Mouse (Mus musculus): ENCODE measurements around the gene H2-K1.
A peak's percentile ranks its signal among the peaks of the same experiment; 100 is the strongest.

H2-K1 gene

DNA sequence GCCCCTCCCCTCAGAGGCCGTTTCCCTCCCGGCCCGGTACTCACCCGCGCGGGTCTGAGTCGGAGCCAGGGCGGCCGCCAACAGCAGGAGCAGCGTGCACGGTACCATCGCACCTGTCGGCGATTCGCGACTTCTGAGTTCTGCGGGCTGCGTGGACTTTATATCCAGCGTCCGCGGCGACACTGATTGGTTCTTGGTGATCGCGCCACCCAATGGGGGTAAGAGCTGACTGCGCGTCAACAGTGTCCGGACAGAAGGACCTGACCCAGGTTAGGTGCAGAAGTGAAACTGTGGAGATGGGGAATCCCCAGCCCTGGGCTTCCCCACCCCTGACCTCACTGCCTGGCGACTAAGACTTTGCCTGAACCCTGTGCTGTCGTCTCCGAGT, at the start of gene H2-K1:
Gene H2-K1 (minus strand): TSS at position 198 of the 388 bp plus-strand sequence.
- peak; percentile 99 for DNase-seq (ENCODE audit: low read depth)

DNA sequence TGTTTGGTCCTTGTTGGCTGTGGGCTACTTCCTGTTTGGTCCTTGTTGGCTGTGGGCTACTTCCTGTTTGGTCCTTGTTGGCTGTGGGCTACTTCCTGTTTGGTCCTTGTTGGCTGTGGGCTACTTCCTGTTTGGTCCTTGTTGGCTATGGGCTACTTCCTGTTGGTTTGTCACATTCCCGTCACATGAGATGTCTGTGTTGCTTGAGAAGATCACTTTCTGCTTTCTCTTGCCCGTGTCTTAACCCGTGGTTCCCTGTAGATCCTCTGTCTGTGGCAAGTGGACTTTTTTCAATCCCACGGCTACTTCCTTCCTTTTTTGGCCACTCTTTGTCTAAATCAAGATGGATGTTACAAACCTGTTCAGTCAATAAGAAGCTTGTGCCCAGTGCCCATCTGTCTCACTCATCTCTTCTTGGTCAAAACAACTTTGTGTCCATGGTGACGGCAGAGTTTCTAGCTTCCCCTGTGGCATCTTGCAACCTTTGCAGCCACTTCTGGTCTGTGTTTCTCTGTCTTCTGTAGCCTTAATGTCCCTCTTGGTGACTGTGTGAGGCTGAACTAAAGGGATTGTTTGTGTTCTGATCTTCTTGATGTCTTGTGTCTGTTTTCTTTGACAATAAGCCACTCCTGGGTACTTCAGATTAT, 47.4 kb upstream of the H2-K1 start:
- peak; percentile 57 for DNase-seq (ENCODE audit: low read depth)

DNA sequence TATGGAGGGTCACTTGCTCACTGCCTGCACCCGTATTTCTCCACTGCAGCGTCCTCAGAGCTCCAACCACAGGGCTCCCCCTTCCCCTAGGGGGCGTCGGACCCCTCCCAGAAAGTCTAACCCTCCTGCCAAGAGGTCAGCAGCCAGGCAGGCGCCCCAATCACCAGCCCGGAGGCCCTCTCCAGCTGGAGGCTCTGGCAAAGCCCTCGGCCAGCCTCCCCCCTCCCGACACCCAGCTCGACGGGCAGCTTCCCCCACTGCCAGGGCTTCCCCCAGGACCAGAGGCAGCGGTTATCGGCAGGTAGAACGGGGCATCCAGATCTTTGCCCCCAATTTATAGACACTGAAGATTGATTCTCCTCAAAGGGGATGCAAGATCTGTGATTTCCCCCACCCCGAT, 45.8 kb upstream of the H2-K1 start:
- DNase-seq (ENCODE audit: low read depth) = no peak

DNA sequence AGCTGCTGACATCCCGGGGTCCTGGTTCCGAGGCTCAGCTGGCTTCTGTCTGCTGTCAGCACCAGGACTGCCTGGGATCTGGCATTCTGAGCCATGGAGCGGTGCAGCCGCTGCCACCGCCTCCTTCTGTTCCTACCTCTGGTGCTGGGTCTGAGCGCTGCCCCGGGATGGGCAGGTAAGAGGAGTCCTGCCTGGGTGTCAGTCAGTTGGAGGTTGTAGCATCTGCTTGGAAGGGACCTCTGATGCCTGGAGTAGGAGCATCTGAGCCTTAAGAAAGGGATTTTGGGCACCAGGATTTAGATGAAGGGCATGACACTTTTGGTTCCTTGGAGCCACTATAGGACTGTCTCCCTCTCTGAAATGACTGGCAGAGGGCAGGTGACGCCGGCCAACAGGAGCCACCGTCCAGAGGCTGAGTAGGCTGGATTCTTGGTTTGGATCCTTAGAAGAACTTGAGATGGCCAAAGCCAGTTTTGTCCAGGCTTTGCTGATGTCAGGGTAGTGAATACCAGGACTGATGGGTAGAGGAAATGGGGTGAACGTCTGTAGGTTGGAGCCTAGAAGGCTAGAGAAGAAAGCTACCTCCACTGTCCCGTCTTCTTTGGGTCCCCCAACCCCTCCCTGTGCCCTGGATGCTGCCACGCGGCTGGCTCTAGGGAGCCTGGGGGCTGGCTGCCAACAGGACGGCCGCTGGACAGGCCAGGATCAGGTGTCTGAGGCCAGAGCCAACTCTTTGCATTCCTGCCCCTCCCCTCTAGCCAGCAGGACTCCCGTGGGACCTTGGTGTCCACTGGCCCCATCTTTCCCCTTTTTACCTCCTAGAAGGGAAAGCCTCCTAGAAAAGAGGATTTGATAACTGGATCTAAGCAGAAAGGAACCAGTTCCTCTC, 39.7 kb upstream of the H2-K1 start:
- DNase-seq (ENCODE audit: low read depth) = no peak

DNA sequence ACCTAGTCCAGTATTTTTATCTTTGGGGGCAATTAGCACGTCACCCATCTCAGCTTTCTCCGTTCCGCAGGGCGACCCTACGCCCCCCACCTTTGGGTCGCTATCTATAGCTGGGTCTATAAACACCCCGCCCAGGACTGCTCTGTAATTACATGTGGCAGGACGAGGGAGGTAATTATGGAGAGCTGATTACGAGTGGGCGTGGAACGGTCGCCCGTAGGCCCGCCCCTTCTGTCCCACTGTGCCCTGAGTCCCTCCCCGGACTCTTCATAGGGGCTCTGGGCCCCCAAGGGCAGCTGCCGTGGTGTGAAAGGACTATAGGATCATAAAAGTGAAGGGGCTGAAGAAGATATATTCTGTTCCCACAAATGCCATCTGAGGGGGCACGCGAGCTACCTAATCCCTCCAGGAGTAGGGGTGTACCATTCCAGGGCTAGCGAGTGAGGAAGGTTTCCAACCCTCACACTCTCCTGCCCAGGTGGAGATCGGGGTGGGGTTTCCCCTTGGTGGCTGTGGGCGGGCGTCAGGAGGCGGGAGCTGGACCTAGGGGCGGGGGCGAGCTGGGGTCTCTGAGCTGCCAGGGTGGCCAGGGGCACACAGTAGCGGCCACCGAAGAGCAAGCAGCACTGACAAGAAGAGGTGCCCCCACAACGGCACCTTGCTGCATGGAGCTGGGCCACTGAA, 38.9 kb upstream of the H2-K1 start, which contains the start of gene Col11a2:
Gene Col11a2 (plus strand): TSS at position 560 of the 684 bp plus-strand sequence.
- DNase-seq (ENCODE audit: low read depth) = no peak

DNA sequence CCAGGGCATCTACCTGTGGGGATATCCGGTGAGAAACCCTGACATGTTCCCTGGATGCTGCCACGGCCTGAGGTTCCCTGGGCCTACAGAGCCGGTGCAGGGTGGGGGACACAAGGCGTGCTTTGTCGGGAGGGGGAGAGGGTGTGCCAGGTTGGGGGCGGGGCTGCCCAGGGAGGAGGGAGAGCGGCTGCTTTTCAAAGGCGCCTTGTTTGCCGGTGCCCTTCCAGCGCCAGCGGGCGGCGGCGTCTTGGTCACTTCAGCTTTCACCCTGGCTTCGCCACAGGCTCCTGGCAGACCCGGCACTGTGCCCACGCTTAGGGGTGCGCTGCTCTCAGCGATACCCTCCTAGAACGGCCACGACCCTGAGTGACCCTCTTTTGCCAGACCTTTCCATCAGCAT, 38.3 kb upstream of the H2-K1 start:
- no peak for DNase-seq (ENCODE audit: low read depth)

DNA sequence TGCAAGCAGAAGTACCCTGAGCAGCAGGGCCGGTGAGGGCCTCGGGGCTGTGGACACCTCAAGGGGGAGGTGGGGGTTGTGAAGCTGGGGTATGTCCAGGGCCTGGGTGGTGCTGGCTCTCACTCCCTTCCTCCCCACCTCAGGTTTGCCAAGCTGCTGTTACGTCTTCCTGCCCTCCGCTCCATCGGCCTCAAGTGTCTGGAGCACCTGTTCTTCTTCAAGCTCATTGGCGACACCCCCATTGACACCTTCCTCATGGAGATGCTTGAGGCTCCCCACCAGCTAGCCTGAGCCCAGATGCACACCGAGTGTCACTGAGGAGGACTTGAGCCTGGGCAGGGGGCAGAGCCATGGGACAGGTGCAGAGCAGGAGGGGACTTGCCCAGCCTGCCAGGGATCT, 37.1 kb upstream of the H2-K1 start:
- no peak for DNase-seq (ENCODE audit: low read depth)

DNA sequence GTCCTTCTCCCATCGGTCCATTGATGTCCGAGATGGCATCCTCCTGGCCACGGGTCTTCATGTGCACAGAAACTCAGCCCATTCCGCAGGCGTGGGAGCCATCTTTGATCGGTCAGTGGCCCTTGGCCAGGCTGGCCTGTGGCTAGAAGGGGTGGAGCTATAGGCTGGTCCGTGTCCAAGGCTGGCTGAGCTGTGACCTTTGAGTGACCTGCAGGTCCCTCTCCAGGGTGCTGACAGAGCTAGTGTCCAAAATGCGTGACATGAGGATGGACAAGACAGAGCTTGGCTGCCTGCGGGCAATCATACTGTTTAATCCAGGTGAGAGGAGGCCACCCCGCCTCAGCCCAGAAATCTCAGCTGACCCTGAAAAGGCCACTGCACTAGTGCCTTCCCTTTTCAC, 36.5 kb upstream of the H2-K1 start:
- no peak for DNase-seq (ENCODE audit: low read depth)

DNA sequence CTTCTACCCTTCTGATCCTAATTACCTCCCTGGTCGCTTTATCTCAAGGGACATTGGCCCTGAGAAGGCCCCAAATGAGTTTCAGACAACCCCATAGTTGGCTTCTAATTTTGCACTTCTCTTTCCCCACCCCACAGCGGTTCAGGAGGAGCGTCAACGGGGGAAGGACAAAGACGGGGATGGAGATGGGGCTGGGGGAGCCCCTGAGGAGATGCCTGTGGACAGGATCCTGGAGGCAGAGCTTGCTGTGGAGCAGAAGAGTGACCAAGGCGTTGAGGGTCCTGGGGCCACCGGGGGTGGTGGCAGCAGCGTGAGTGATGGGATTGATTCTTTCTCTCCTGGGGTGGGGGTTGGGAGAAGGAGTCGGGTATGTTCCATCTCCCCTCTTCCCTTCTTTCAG, 35.4 kb upstream of the H2-K1 start:
- DNase-seq (ENCODE audit: low read depth) = no peak

DNA sequence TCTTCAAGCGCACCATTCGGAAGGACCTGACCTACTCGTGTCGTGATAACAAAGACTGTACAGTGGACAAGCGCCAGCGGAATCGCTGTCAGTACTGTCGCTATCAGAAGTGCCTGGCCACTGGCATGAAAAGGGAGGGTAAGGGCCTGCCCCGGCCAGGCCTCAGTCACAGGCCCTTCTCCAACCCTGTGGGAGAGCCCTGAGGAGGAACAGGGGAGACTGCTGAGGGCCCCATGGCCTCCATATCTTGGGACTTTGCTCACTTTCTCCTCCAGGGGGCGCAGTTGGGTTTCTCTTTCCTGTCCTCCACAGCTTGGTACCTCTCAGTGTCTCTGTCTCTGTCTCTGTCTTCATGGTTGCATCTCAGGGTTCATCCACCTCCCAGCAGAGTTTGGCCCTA, 33.9 kb upstream of the H2-K1 start:
- peak; percentile 89 for DNase-seq (ENCODE audit: low read depth)

DNA sequence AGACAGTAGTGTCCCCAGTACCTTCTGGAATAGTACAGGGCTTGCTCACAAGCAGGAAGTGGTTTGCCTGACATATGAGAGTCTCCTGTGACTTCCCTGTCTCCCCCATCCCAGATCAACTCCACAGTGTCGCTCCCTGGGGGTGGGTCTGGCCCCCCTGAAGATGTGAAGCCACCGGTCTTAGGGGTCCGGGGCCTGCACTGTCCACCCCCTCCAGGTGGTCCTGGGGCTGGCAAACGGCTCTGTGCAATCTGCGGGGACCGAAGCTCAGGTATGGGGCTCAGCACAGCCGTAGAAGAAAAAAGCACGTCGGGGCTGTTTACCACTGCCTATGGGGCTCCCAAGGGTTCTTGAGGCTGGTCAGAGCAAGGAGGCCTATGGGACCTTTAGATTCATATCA, 33.3 kb upstream of the H2-K1 start:
- DNase-seq (ENCODE audit: low read depth) = no peak

DNA sequence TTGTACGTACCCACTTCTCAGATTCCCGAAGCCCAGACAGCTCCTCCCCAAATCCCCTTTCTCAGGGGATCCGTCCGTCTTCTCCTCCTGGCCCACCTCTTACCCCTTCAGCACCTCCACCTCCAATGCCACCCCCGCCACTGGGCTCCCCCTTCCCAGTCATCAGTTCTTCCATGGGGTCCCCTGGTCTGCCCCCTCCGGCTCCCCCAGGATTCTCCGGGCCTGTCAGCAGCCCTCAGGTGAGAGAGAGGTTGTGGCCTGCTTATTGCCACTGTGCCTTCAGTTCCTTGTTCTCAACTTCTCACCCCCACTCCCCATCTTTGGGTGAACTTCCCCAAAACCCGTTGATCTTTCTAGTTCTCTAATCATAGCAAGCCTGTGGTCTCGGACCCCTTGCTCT, 32.7 kb upstream of the H2-K1 start:
- DNase-seq (ENCODE audit: low read depth) = no peak

DNA sequence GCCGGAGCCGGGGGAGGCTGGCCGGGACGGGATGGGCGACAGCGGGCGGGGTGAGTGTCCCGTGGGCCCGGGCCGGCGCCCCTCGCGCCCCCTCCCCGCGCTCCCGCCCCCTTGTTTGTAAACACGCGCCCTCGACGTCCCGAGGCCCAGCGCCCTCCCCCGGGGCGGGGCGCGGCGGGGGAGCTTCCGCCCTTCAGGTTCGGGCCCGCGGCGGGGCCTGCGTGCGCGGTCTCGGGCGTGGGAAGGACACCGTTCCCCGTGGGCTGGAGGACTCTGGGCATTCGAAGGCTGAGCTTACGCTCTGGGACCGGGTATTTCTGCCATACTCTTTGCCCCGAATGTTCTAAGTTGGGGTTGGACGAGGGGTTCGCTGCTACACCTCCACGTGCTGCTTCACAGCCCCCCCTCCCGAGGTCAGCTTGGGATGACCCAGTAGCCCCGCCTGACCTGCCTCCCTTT, 32.1 kb upstream of the H2-K1 start:
- DNase-seq (ENCODE audit: low read depth) = peak; percentile 83

DNA sequence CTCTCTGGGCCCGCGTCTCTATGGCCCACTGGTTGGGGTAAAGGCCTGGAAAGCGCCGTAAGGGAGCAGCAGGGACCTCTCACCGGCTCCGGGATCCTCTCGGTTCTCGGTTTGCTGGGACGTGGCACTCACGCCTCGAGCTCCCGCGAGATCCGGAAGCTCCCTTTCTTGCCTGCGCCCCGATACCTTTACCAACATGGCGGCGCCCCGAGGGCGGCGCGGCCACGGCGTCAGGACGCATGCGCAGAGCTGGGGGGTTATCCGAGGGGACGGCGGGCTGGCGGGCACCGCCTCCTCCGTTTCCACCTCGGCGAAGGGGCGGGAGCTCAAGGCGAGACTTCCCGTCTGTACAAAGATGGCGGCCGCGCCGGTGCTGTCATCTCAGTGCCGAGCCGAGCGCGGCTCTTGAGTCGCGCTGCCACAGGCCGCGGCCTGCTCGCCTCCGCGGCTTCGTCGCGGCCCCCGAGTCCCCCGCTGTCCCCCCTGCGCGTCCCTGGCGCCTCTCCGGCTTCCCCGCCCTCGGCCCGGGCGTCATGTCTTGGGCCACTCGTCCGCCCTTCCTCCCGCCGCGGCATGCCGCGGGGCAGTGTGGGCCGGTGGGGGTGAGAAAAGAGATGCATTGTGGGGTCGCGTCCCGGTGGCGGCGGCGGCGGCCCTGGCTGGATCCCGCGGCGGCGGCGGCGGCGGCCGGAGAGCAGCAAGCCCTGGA, 31.5 kb upstream of the H2-K1 start, which contains the start of the genes Slc39a7 and Rxrb:
Gene Slc39a7 (minus strand): TSS at position 218 of the 709 bp plus-strand sequence.
Gene Rxrb (plus strand): TSS at position 348 of the 709 bp plus-strand sequence.
- peak; percentile 100 for DNase-seq (ENCODE audit: low read depth)

DNA sequence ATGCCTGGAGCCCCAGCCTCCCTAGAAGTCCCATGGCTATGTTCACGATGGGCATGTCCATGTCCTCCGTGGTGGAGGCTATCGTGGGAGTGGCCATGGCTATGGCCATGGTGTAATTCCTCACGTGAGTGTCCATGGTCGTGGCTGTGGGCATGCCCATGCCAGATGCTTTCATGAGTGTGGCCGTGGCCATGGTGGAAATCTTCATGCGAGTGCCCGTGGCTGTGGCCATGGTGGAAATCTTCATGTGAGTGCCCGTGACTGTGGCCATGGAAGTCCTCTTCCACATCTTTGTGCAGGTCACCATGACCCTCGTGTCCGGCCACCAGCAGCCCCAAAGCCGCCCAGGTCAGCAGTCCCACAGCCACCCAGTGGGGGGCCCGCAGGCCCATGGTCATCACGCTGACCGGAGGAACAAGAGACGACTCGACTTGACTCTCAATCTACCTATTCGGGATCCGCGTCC, 30.7 kb upstream of the H2-K1 start:
- no peak for DNase-seq (ENCODE audit: low read depth)

DNA sequence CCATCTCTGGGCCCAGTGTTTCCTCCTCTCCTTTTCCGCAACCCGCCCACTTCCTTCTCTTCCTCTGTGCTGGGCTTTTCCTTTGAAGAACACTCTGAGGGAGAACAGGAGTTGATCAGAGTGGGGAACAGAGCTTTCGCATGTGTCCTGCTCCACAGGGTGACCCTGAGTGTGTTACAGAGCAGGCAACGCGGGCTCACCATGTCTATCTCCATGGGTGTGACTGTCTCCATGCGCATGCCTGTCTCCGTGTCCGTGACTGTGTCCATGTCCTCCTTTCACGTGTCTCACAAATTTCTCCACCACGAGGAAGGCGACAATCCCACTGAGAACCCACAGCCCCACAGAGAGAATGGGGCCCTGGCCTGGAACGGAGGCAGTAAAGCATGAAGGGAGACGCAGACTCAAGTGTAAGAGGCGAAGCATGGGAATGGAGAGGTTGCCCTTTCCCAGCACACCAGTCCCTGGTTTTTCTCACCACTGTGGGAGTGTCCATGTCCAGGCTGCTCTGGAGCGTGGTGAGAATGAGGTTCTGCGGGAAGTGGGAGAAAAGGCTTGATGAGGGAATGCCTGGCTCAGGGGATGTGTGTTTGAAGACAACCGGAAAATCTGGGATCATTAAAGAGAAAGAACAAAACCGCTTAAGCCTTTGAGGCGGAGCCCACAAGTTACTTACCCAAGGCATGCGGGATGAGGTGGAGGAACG, 29.9 kb upstream of the H2-K1 start:
- DNase-seq (ENCODE audit: low read depth) = peak; percentile 26

DNA sequence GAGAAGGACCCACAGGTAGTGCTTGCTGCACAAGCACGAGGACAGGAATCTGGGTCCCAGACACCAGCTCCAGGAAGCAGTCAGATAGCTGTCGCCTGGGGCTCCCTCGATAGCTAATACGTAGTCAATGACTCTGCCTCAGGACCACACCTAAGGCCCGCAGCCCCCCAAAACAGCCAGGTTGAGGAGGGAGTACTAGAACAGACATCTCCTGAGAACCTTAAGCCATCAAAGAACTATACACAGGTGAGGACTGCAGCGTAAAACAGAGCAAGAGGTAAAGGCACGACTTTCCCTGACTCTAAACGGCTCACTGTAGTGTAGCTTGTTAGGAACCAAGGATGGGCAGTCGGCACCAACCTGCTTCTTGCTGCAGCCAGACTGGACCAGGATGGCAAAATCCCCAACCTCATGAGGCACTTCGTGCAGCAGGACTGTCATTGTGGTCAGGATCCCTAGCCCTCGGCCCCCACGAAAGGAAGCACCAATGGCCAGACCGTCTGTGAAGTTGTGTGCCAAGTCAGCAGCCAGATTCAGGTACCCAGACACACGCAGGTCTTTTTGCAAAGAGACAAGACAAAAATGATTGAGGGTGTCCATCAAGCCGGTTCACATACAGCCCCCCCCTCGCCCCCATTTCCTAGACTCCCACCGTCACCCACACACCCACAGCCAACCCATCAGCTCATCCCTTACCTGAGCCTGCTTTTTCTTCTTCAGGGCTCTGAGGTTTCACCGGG, 29.2 kb upstream of the H2-K1 start:
- peak; percentile 18 for DNase-seq (ENCODE audit: low read depth)

DNA sequence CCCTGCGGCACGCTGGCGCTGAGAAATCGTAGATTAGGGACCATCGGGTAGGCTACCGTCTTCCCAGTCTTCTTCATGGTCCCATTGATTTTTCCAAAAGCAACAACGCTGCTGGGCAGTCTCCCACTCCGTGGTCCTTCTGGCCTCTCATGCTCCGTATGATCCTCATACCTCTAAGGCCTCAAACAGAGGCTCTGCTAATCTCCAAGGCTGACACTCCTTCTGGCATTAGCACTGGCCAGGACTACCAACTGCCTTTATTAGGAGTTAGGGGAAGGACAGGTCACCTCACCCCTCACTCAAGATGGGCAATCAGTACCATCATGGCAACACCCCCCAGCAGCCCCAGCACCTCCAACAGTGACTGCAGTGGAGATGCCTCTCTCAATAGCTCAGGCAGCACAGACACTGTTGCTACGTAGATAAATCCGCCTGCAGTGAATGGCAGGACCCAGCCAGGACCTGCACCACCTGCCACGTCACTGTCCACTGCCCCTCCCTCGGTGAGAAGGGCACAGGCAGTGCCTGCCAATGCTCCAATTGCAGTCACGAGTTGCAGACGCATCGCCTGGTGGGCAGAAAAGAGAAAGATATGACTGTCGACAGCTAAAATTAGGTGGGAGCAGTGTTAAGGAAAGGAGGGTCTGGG, 28.5 kb upstream of the H2-K1 start:
- DNase-seq (ENCODE audit: low read depth) = peak; percentile 19

DNA sequence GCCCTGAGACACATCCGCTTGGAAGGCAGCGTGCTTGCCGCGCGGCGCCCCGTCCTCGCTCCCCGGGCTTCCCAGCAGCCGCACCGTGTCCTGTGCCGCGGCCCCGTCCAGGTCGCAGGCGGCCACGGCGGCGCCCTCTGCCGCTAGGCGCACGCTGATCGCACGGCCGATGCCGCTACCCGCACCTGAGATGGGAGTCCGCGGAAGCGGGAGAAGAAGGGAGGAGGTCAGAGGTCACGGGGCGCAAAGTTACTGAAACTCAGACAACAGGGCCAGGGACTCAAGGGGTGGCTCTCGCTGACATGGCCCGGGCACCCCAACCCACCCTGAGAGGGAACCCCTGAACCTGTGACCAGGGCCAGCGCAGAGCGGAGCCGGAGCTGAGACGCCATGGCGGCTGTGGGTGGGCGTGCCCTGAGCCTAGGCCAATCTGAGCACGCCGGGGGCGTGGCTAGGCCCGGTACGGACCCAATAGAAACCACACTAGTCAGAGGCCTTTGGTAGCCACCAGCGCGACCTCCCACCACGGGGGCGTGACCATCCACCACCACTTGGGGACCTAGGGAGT, 27.6 kb upstream of the H2-K1 start, which contains the start of gene H2-Ke6:
Gene H2-Ke6 (minus strand): TSS at position 405 of the 568 bp plus-strand sequence.
- DNase-seq (ENCODE audit: low read depth) = peak; percentile 94
